Mouse (Mus musculus) pancreas, adult 10 weeks (tissue): ENCODE results near the gene Fam90a1b. TPM values are rescaled to one million over a fixed set of nuclear protein-coding genes. Genes with fewer than 3 reads are reported as not detected.

Experiments
- polyA plus RNA-seq: library from polyadenylated mRNA; stranded (reverse); fragments of 350-450 nt; fragmentation: Illumina TruSeq; extraction: RNeasy Lipid Tissue Mini Kit (QIAGEN cat#74804); gene quantifications from one replicate; pipeline ENCODE4 v1.2.3, GENCODE M21; 2015; ENCODE audit warnings: low read depth, low replicate concordance; ENCODE audit not compliant: insufficient read depth

Gene Fam90a1b
- not detected for polyA plus RNA-seq

DNA sequence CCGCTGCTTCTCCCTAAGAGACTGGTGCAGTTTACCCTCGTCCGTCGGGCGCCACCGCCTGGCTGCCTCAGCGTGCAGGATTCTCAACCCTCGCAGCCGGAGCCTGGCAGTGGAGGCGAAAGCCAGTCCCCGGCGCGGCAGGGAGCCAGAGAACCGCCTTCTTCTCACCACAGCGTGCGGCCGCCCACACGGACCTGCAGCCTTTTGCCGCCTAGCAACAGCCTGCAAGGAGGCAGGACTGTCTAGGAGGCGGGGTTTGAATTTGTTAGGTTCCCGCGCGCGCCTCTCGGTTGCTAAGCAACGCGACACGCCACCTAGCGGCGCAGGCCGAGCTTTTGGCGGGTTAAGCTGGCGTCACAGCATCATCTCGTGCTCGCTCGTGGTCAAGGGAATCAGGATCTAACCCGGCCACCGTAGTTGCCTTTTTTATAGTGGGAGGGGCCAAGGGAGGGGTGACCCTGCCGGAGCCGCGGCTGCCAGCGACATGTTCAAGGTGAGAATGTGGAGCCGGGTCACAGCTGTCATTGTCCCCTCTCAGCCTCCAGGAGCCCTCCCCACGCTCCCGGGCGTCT is at the start of gene Fam90a1b, which contains the start of gene Apoo:
Fam90a1b (minus strand) TSS at position 108 of the 572 bp plus-strand sequence.
Apoo (plus strand) TSS at position 448 of the 572 bp plus-strand sequence.

Other genes starting within 250 kb of the Fam90a1b start
- gene Zfx, start 243.1 kb downstream of the Fam90a1b start, polyA plus RNA-seq: 2.7 TPM
- 18.6 TPM for gene Eif2s3x, start 153.9 kb downstream of the Fam90a1b start, polyA plus RNA-seq
- gene Klhl15, start 132.2 kb downstream of the Fam90a1b start, polyA plus RNA-seq: 1.6 TPM
- 8.8 TPM for gene Apoo, start 340 bp upstream of the Fam90a1b start, polyA plus RNA-seq
- 106 TPM for gene Maged1, start 175.4 kb upstream of the Fam90a1b start, polyA plus RNA-seq